Mouse (Mus musculus) neural tube, embryonic 12.5 days (tissue): Measurements from ENCODE around the gene Armcx4. TPM values are rescaled to one million over a fixed set of nuclear protein-coding genes. Genes with fewer than 3 reads are reported as not detected.

ENCODE experiments used
- ATAC-seq: fragments of 200-750 bp; cut with Nextera tagmentation; 2 replicates; pipeline ENCODE4 v1.8.0; 2017; ENCODE audit warnings: low read depth, mild to moderate bottlenecking, moderate TSS enrichment, moderate library complexity; ENCODE audit not compliant: low FRiP score
- H3K27ac ChIP-seq: fragments of 300-500 bp; sonication (generic); 2 replicates; pipeline ENCODE4 v1.5.1; 2016
- H3K27me3 ChIP-seq: fragments of 300-500 bp; sonication (generic); replicated peaks from 2 replicates; pipeline ENCODE4 v1.6.1; 2016; ENCODE audit warnings: mild to moderate bottlenecking
- H3K36me3 ChIP-seq: fragments of 300-500 bp; sonication (generic); 2 replicates; pipeline ENCODE4 v1.6.1; 2016; ENCODE audit warnings: mild to moderate bottlenecking
- H3K4me1 ChIP-seq: fragments of 300-500 bp; sonication (generic); 2 replicates; pipeline ENCODE4 v1.6.1; 2016
- H3K4me2 ChIP-seq: fragments of 300-500 bp; sonication (generic); replicated peaks from 2 replicates; pipeline ENCODE4 v1.6.1; 2016; ENCODE audit warnings: mild to moderate bottlenecking
- H3K4me3 ChIP-seq: fragments of 300-500 bp; sonication (generic); 2 replicates; pipeline ENCODE4 v1.5.1; 2016
- H3K9ac ChIP-seq: fragments of 300-500 bp; sonication (generic); 2 replicates; pipeline ENCODE4 v1.6.1; 2016; ENCODE audit warnings: mild to moderate bottlenecking
- H3K9me3 ChIP-seq: fragments of 300-500 bp; sonication (generic); 2 replicates; pipeline ENCODE4 v1.6.1; 2016; ENCODE audit warnings: mild to moderate bottlenecking
- WGBS: fragments of 180-500 bp; shearing (Covaris S2); methylation state at CpG from one replicate; pipeline ENCODE4 v1.1.7; 2016; 5-methylcytosine and 5-hydroxymethylcytosine counted together
- polyA plus RNA-seq: library from polyadenylated mRNA; unstranded; fragments of >200 nt; fragmentation: Nextera tagmentation; extraction: Ambion mirVana; gene quantifications from 2 replicates; pipeline ENCODE4 v1.2.1, GENCODE M21; 2016

Armcx4 gene
- 6.4 and 7.0 TPM in 2 replicates for polyA plus RNA-seq

DNA sequence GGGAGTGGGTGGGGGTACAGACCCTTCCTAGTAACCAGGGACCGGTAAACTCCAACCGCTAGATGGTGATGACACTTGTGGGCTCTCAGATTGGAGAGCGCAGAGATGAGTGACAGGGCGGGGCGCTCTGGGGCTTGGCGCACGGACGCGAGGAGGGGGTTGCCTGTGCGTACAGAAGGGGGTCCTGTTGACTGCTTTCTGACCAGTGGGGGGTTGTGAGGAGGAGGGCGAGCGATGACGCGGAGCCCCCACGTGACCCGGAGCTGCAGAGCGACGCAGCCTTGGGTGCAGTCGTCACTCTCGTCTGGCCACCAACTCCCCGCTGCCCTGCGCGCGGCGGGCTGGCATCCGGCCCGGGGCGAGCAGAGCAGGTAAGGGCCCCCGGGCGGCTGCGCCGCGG lies at the start of gene Armcx4:
Gene Armcx4, plus strand, starts transcription at position 253 of the 400 bp plus-strand sequence.
- no peaks in the 10 kb centered on the region for H3K9me3 ChIP-seq
- H3K4me3 ChIP-seq: peak within 1 kb of the TSS; percentile 53
- peaks cover 22% of the 10 kb centered on the region for H3K36me3 ChIP-seq
- peak within 1 kb of the TSS; percentile 60 for H3K4me2 ChIP-seq
- H3K27ac ChIP-seq: peak within 1 kb of the TSS; percentile 53
- H3K9ac ChIP-seq: peak within 1 kb of the TSS; percentile 72
- WGBS: 9% methylated on average over 33 of the region's 33 CpGs
- H3K27me3 ChIP-seq: no peaks in the 10 kb centered on the region
- ATAC-seq: peak; percentile 96
- no peaks in the 10 kb centered on the region for H3K4me1 ChIP-seq

- WGBS: 76% methylated on average over 10 of the region's 10 CpGs
- ATAC-seq: no peak
- no peaks in the 10 kb centered on the region for H3K27me3 ChIP-seq
- no peak overlapping the region for H3K4me2 ChIP-seq
- no peaks in the 10 kb centered on the region for H3K4me1 ChIP-seq
- no peak overlapping the region for H3K4me3 ChIP-seq
- H3K9me3 ChIP-seq: no peaks in the 10 kb centered on the region
- no peak overlapping the region for H3K27ac ChIP-seq
- H3K36me3 ChIP-seq: no peaks in the 10 kb centered on the region
- H3K9ac ChIP-seq: no peak overlapping the region
These were observed 45.1 kb upstream of the Armcx4 start for GRCm38 (mm10) chrX:134641000-134641760.

DNA sequence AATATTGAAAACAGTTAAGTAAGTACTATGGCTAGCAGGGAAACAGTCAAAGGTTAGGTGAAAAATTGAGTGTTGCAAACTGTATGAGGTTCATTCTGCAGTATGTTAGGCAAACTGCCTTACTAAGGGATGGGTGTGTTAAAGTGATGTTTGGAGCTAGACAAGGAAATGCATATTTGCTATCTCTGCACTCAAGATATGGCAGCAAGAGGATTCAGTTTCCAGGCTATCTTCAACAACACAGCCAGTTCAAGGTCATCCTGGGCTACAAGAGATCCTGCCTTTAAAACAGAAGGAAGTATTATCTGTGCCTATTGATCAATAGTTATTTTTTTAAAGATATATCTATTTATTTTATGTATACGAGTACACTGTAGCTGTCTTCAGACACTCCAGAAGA lies 40.0 kb upstream of the Armcx4 start:
- Histone ChIP-seq H3K36me3 (no peaks in the 10 kb centered on the region), H3K9me3 (no peaks in the 10 kb centered on the region), H3K4me2 (no peak overlapping the region), H3K9ac (no peak overlapping the region), H3K4me1 (no peaks in the 10 kb centered on the region), H3K27me3 (no peaks in the 10 kb centered on the region), H3K4me3 (no peak overlapping the region), H3K27ac (no peak overlapping the region)
- no peak for ATAC-seq
- 87% methylated on average over 1 of the region's 1 CpGs for WGBS

- no peaks in the 10 kb centered on the region for H3K36me3 ChIP-seq
- no peak overlapping the region for H3K9ac ChIP-seq
- H3K27me3 ChIP-seq: no peaks in the 10 kb centered on the region
- no peaks in the 10 kb centered on the region for H3K4me1 ChIP-seq
- no peak overlapping the region for H3K27ac ChIP-seq
- WGBS: 71% methylated on average over 8 of the region's 8 CpGs
- no peaks in the 10 kb centered on the region for H3K9me3 ChIP-seq
- no peak overlapping the region for H3K4me3 ChIP-seq
- H3K4me2 ChIP-seq: no peak overlapping the region
- ATAC-seq: no peak
These were observed 38.9 kb upstream of the Armcx4 start for GRCm38 (mm10) chrX:134647421-134647820.

GRCm38 (mm10) chrX:134648031-134648692 lies 38.2 kb upstream of the Armcx4 start:
- H3K4me3 ChIP-seq: no peak overlapping the region
- 15% methylated on average over 11 of the region's 11 CpGs for WGBS
- H3K27ac ChIP-seq: no peak overlapping the region
- ATAC-seq: peak; percentile 72
- no peaks in the 10 kb centered on the region for H3K36me3 ChIP-seq
- no peaks in the 10 kb centered on the region for H3K4me1 ChIP-seq
- H3K27me3 ChIP-seq: no peaks in the 10 kb centered on the region
- H3K9me3 ChIP-seq: no peaks in the 10 kb centered on the region
- H3K9ac ChIP-seq: no peak overlapping the region
- no peak overlapping the region for H3K4me2 ChIP-seq

- no peak overlapping the region for H3K9ac ChIP-seq
- no peaks in the 10 kb centered on the region for H3K36me3 ChIP-seq
- H3K4me1 ChIP-seq: no peaks in the 10 kb centered on the region
- H3K27me3 ChIP-seq: no peaks in the 10 kb centered on the region
- no peak overlapping the region for H3K4me3 ChIP-seq
- WGBS: 92% methylated on average over 1 of the region's 1 CpGs
- no peak overlapping the region for H3K4me2 ChIP-seq
- no peak overlapping the region for H3K27ac ChIP-seq
- H3K9me3 ChIP-seq: no peaks in the 10 kb centered on the region
- ATAC-seq: no peak
These were observed 34.3 kb upstream of the Armcx4 start for GRCm38 (mm10) chrX:134652061-134652460.

DNA sequence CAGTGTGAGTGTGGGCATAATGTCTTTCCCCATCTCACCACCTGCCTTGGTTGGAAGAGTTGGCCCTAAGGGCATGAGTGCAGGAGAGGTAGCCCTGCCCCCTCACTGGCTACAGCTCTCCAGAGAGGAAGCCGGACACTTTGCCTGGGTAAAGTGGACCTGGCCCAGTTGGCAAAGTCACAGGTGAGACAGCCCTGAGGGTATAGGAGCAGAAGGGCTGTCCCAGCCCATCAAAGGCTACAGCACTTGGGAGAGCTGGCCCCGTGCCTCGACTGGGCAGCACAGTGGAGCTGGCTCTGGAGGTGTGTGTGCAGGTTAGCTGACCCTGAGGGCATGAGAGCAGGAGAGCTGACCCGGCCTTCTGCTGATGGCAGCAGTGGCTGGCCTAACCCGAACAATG lies 24.7 kb upstream of the Armcx4 start:
- H3K4me3 ChIP-seq: no peak overlapping the region
- ATAC-seq: no peak
- 83% methylated on average over 5 of the region's 5 CpGs for WGBS
- H3K27ac ChIP-seq: no peak overlapping the region
- H3K4me1 ChIP-seq: no peaks in the 10 kb centered on the region
- H3K4me2 ChIP-seq: no peak overlapping the region
- H3K9ac ChIP-seq: no peak overlapping the region
- H3K9me3 ChIP-seq: no peaks in the 10 kb centered on the region
- no peaks in the 10 kb centered on the region for H3K27me3 ChIP-seq
- H3K36me3 ChIP-seq: no peaks in the 10 kb centered on the region

DNA sequence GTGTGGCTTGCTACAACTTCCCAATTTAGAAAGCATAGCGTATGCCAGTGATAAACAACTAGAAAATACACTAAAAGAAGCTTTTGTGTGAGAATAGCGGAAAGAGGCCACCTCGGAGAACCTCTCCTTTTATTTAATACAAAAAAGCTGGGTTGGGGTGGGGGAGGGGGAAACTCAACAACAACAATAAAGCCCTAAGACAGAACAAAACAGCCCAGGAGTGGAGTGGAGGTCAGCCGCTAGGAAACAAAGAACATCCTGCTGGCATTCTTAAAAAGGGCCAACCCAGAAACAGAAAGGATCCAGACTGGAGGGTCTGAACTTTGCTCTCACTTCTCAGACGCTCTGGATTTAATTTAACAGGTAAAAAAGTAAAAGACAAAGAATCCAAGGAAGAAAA lies 11.3 kb upstream of the Armcx4 start:
- no peak for ATAC-seq
- 20% methylated on average over 5 of the region's 5 CpGs for WGBS
- no peaks in the 10 kb centered on the region for H3K36me3 ChIP-seq

GRCm38 (mm10) chrX:134675959-134676358 lies 10.4 kb upstream of the Armcx4 start:
- ATAC-seq: no peak

More for the DNA sequence above, 11.3 kb upstream of the Armcx4 start:
- Histone ChIP-seq H3K9me3 (no peaks in the 10 kb centered on the region), H3K9ac (no peak overlapping the region), H3K4me1 (no peaks in the 10 kb centered on the region), H3K4me2 (no peak overlapping the region), H3K4me3 (no peak overlapping the region), H3K27ac (no peak overlapping the region), H3K27me3 (no peaks in the 10 kb centered on the region)

GRCm38 (mm10) chrX:134684936-134685335 lies 1.4 kb upstream of the Armcx4 start:
- H3K9ac ChIP-seq: no peak overlapping the region
- 38% methylated on average over 5 of the region's 5 CpGs for WGBS
- H3K4me2 ChIP-seq: peak overlapping the region; percentile 36
- H3K4me1 ChIP-seq: no peaks in the 10 kb centered on the region
- ATAC-seq: no peak
- H3K4me3 ChIP-seq: 0 out of 2 replicates have a peak overlapping the region, but pooled peaks have one; percentile 5
- H3K36me3 ChIP-seq: peaks cover 10% of the 10 kb centered on the region; the same call in 1 of the 2 replicates
- H3K27ac ChIP-seq: no peak overlapping the region
- H3K9me3 ChIP-seq: no peaks in the 10 kb centered on the region
- no peaks in the 10 kb centered on the region for H3K27me3 ChIP-seq

More at GRCm38 (mm10) chrX:134675959-134676358, 10.4 kb upstream of the Armcx4 start:
- no peaks in the 10 kb centered on the region for H3K4me1 ChIP-seq
- no peaks in the 10 kb centered on the region for H3K27me3 ChIP-seq
- no peaks in the 10 kb centered on the region for H3K36me3 ChIP-seq
- H3K9me3 ChIP-seq: no peaks in the 10 kb centered on the region
- 19% methylated on average over 1 of the region's 1 CpGs for WGBS
- no peak overlapping the region for H3K4me3 ChIP-seq
- H3K27ac ChIP-seq: no peak overlapping the region
- no peak overlapping the region for H3K9ac ChIP-seq
- H3K4me2 ChIP-seq: no peak overlapping the region

GRCm38 (mm10) chrX:134686739-134687171 lies 436 bp downstream of the Armcx4 start:
- peak overlapping the region; percentile 53 for H3K4me3 ChIP-seq
- peak overlapping the region; percentile 53 for H3K27ac ChIP-seq
- no peaks in the 10 kb centered on the region for H3K27me3 ChIP-seq
- H3K4me1 ChIP-seq: no peaks in the 10 kb centered on the region
- peak overlapping the region; percentile 72 for H3K9ac ChIP-seq
- peak overlapping the region; percentile 60 for H3K4me2 ChIP-seq
- peak; percentile 71 for ATAC-seq
- peaks cover 25% of the 10 kb centered on the region for H3K36me3 ChIP-seq
- H3K9me3 ChIP-seq: no peaks in the 10 kb centered on the region
- 18% methylated on average over 16 of the region's 16 CpGs for whole genome bisulfite sequencing

DNA sequence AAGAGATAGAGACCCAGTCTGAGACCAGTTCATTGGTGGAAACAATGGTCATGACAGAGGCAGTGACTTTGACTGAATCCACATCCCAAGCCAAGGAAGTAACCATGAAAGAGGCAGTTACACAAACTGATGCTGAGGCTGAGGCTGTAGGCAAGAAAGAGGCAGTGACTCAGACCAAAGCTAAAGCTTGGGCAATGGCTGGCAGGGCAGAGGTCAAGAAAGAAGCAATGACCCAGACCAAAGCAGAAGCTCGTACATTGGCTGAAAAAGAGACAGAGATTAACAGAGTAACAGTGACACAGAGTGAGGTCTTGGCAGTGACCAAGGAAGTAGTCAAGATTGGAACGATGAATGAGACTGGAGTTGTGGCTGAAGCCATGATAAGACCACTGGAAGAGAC lies 3.4 kb downstream of the Armcx4 start:
- H3K4me1 ChIP-seq: no peaks in the 10 kb centered on the region
- no peak for ATAC-seq
- 77% methylated on average over 2 of the region's 2 CpGs for whole genome bisulfite sequencing
- H3K4me2 ChIP-seq: no peak overlapping the region
- H3K27me3 ChIP-seq: no peaks in the 10 kb centered on the region
- no peak overlapping the region for H3K9ac ChIP-seq
- H3K27ac ChIP-seq: no peak overlapping the region
- H3K4me3 ChIP-seq: no peak overlapping the region
- H3K9me3 ChIP-seq: no peaks in the 10 kb centered on the region
- H3K36me3 ChIP-seq: peaks cover 48% of the 10 kb centered on the region
